Mouse (Mus musculus) brown adipose tissue, adult 24 weeks (tissue): ENCODE data around the gene Ankrd33. TPM values are rescaled to one million over a fixed set of nuclear protein-coding genes. Genes with fewer than 3 reads are reported as not detected.

Source experiments
- H3K27ac ChIP-seq: fragments of 200-500 bp; replicated peaks from 2 replicates; pipeline ENCODE4 v1.5.1; 2012; ENCODE audit warnings: low read depth, mild to moderate bottlenecking, low read length
- H3K4me1 ChIP-seq: fragments of 200-500 bp; 2 replicates; pipeline ENCODE4 v1.6.1; 2012; ENCODE audit warnings: low read length, mixed read lengths; ENCODE audit not compliant: control insufficient read depth, insufficient read depth, insufficient read length
- H3K4me3 ChIP-seq: fragments of 200-500 bp; 2 replicates; pipeline ENCODE4 v1.5.1; 2012; ENCODE audit warnings: low read depth, mild to moderate bottlenecking, low read length, moderate library complexity; ENCODE audit not compliant: insufficient read depth
- polyA plus RNA-seq: library from polyadenylated mRNA; stranded (reverse); fragments of >200 nt; gene quantifications from 2 replicates; pipeline ENCODE4 v1.2.4, GENCODE M21; 2012; ENCODE audit not compliant: missing spikeins, insufficient read depth, insufficient read length

Ankrd33 gene
- polyA plus RNA-seq, 1 experiment, result not detected

DNA sequence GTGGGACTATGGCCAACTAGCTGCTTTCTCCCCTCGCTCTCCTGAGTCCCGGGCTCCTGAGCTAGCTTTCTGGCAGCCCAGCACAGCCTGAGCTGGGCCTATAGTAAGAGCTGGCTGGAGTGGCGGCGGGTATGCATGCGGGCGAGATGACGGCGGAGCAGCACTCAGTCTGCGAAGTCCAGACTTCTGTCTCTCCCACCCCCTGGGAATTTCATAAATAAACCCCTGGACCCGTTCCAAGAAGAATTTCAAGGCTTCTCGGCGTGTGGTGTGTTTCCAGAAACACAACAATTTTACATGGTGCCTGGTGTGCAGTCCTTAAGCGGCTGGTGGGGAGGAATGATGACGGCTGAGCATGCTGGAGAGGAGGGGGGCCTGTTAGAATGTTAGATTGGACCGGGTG lies 47.5 kb downstream of the Ankrd33 start:
- no peaks in the 10 kb centered on the region for H3K4me1 ChIP-seq
- H3K27ac ChIP-seq, result no peak overlapping the region

DNA sequence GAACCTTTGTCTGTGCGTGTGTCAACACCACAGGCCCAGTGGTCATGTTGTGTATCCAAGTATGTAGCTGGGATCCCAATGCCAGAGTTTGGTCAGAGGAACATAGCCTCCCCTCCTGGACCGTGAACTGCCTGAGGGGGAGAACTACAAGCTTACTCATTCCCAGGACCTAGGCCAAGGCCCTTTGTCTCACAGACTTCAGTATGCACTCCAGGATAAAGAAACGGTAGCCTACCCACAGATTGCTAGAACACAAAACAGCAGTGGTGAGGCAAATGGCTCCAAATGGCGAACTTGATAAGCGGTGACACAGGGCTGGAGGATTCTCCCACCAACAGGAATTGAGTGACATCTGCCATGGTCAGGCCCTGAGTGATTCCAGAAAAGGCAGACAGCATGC lies 48.3 kb downstream of the Ankrd33 start:
- H3K27ac ChIP-seq, result no peak overlapping the region
- no peaks in the 10 kb centered on the region for H3K4me1 ChIP-seq
- no peak overlapping the region for H3K4me3 ChIP-seq

More for the DNA sequence above, 47.5 kb downstream of the Ankrd33 start:
- no peak overlapping the region for H3K4me3 ChIP-seq

DNA sequence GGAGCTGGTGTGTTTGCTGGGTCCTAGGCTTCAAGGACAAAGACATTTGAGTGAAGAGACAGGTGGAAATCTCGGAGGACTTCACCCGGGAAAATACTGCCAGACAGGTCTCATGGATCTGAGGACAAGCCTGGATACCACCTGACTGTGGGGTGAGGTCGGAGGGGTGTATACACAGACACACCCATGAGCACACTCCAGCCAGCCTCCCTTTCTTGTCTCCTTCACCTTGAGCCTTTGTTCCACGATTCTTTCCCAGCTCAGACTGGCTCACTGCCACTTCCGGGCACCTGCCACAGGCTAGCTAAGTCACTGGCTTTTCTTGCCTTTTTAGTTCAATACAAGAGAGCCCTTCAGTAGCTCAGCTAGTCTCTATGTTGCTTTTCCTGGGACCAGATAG lies 48.7 kb downstream of the Ankrd33 start:
- no peak overlapping the region for H3K27ac ChIP-seq
- no peaks in the 10 kb centered on the region for H3K4me1 ChIP-seq
- H3K4me3 ChIP-seq, result no peak overlapping the region

DNA sequence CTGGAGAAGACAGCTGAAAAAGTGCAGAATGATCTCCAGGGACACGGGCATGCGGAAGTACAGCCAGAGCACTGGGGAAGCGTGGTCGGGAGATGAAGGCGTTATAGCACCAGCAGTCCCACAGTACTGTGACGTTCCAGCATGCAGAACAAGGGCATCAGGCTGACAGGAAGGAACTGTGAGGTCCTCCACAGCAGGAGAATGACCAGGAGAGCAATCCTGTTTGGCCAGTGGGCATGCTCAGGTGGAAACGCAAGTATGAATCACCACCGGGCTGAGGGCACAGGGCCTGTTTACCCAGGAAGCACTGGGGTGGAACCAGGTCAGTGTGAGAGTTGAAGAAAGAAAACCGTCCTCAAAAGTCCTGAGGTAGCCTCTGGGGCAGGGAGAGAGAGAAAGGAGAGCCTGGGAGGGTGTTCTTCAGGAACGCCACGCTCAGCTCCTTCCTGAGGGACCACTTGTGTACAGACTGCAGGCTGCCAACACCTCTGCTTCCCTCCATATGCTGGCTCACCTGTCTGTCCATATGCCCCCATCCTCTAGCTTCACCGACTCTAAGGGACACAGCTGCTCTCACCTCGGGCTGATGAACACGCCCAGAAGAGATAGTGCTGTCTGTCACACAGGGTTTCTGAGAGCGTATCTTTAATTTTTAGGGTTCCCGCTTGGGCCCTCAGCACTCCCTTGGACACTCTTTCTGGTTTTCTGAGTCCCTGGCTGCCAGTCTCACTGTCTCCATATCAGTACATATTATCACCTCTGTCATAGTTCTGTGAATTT lies 50.3 kb downstream of the Ankrd33 start:
- no peak overlapping the region for H3K27ac ChIP-seq
- no peaks in the 10 kb centered on the region for H3K4me1 ChIP-seq
- H3K4me3 ChIP-seq, result no peak overlapping the region

DNA sequence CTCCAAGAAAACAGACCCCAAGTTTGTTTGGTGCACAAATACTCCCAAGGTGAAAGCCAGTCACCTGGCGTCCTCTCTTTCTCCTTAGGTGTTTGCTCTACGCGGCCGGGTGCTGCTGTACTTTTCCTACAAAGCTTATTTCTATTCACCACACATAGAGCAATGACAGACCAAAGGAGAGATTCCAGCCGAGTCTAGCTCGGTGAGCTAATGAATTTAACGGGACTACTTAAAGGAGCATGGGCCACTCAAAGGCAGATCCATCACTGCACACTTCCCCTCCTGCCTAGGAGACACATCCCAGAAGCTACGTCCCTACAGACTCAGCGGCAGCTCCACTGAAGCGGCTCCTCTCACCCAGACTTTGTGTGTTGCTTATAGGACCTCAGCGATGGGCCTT lies 52.0 kb downstream of the Ankrd33 start:
- Histone ChIP-seq H3K4me1 (no peaks in the 10 kb centered on the region), H3K27ac (no peak overlapping the region), H3K4me3 (no peak overlapping the region)

Other genes with a start within 250 kb of the Ankrd33 start
- gene Scn8a, start 245.9 kb upstream of the Ankrd33 start, polyA plus RNA-seq, result 1.3 TPM in 1 of 2 replicates, not detected in the other
- gene Gm47841, start 68.4 kb upstream of the Ankrd33 start, polyA plus RNA-seq, result not detected in 2 replicates
- 2.9 and 3.0 TPM in 2 replicates for gene Fignl2, start 37.2 kb upstream of the Ankrd33 start, polyA plus RNA-seq
- gene Acvrl1, start 12.8 kb downstream of the Ankrd33 start, polyA plus RNA-seq, result 9.4 and 13.7 TPM in 2 replicates
- 3.1 and 3.2 TPM in 2 replicates for gene Acvr1b, start 58.3 kb downstream of the Ankrd33 start, polyA plus RNA-seq
- gene Grasp, start 108.4 kb downstream of the Ankrd33 start, polyA plus RNA-seq, result 1.7 and 3.7 TPM in 2 replicates
- gene Nr4a1, start 138.5 kb downstream of the Ankrd33 start, polyA plus RNA-seq, result 20.8 and 136 TPM in 2 replicates
- gene Atg101, start 168.5 kb downstream of the Ankrd33 start, polyA plus RNA-seq, result 34.8 and 38.0 TPM in 2 replicates
- gene 6030408B16Rik, start 177.5 kb downstream of the Ankrd33 start, polyA plus RNA-seq, result 0.91 TPM in 1 of 2 replicates, not detected in the other